Comparison of ENCODE assay signal across 8 mouse cellular contexts in the genomic region with DNA sequence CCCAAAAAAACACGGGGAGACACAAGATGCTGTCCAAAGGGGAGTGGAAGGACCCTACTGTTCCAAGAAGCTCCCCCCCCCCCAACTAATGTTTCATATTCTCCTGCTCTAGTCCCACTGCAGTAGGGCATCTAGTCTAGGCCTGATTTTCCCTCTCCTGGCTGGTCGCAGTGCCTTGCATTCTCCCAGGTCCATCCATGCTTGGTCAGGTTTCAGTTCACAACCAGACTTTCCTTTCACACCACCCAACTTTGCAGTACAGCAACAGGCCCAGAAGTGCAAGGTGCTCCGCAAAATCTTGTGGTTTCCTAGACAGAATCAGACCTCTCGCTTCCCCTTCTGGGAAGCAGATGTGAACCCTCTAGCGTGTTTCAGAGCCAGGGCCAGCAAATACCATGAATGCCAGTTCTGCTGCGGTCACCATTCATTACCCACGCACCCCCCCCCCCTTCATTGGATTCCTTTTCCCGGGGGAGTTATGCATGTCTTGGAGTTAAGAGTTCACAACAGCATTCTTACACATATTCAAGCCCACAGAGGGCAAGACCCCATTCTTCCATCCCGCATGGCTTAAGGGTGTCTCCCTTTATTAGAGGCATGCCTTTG. TPM values are rescaled to one million over a fixed set of nuclear protein-coding genes. Genes with fewer than 3 reads are reported as not detected.
DNase-seq lines count a peak whose midpoint lies in the region; ATAC-seq and TF ChIP-seq lines count a peak whose summit lies in the region.

No protein-coding gene starts in this region.

- intact Hi-C loops in left cerebral cortex, postnatal 10 days (cut with DNase I): no loop called here

- no peak for TF ChIP-seq EP300 in ES-Bruce4 (IDR thresholded peaks at IDR 0.05; ENCODE audit: insufficient read depth, low read depth, low read length)
- no peak for TF ChIP-seq EP300 in heart, postnatal 0 days (IDR thresholded peaks at IDR 0.05; ENCODE audit: low read depth)

- WGBS in heart, postnatal 0 days: 27% methylated on average over 9 of the region's 9 CpGs
- 21% methylated on average over 8 of the region's 9 CpGs for WGBS in macrophage (ENCODE audit: missing documents)

- ATAC-seq in heart, postnatal 0 days (ENCODE audit: insufficient read depth, low read depth): no peak

- H3K9me3 ChIP-seq in ES-Bruce4 (replicated peaks; ENCODE audit: control insufficient read depth, insufficient read depth, low read length, poor library complexity, severe bottlenecking): no peaks in the 10 kb centered on the region
- no peaks in the 10 kb centered on the region for H3K9me3 ChIP-seq in heart, postnatal 0 days (replicated peaks; ENCODE audit: control insufficient read depth, low read length)

- no peaks in the 10 kb centered on the region for H3K36me3 ChIP-seq in ES-Bruce4 (ENCODE audit: control insufficient read depth, insufficient read depth, low read length, poor library complexity, severe bottlenecking)
- no peaks in the 10 kb centered on the region for H3K36me3 ChIP-seq in heart, postnatal 0 days (replicated peaks; ENCODE audit: control insufficient read depth, insufficient read depth, low read length)
- H3K36me3 ChIP-seq in macrophage (ENCODE audit: inconsistent target): no peaks in the 10 kb centered on the region

- peak; percentile 71 for DNase-seq in 3134 (ENCODE audit: extremely low read depth, insufficient read length, low spot score)
- DNase-seq in heart, postnatal 0 days (ENCODE audit: low spot score): peak; percentile 37
- DNase-seq in layer of hippocampus, adult 11-12 months (ENCODE audit: low spot score): no peak
- DNase-seq in left cerebral cortex, postnatal 10 days (ENCODE audit: extremely low spot score in 1 of 2, low spot score in 2 of 2): no peak
- DNase-seq in urinary bladder, postnatal 25 days (ENCODE audit: low spot score): no peak
- no peak for DNase-seq in urinary bladder, adult 2 months (ENCODE audit: low spot score)

- peaks cover 9% of the 10 kb centered on the region for H3K4me1 ChIP-seq in ES-Bruce4 (ENCODE audit: control insufficient read depth, insufficient read depth, low read length)
- H3K4me1 ChIP-seq in heart, postnatal 0 days (ENCODE audit: control insufficient read depth, insufficient read depth): peaks cover 14% of the 10 kb centered on the region

- TF ChIP-seq CTCF in ES-Bruce4 (IDR thresholded peaks at IDR 0.05; ENCODE audit: low read depth, low read length): no peak
- no peak for TF ChIP-seq CTCF in heart, postnatal 0 days (IDR thresholded peaks at IDR 0.05; ENCODE audit: low read depth)

- H3K4me2 ChIP-seq in heart, postnatal 0 days (ENCODE audit: low read depth, low read length): peak overlapping the region; percentile 83

- H3K79me2 ChIP-seq in macrophage (ENCODE audit: inconsistent target): no peaks in the 10 kb centered on the region

- no peaks in the 10 kb centered on the region for H3K27me3 ChIP-seq in ES-Bruce4 (ENCODE audit: control insufficient read depth, insufficient read depth, low read length, poor library complexity, severe bottlenecking)
- H3K27me3 ChIP-seq in heart, postnatal 0 days (ENCODE audit: control insufficient read depth, insufficient read depth, low read length): no peaks in the 10 kb centered on the region

- peak overlapping the region; percentile 62; the same call in 1 of the 2 replicates for H3K9ac ChIP-seq in ES-Bruce4 (ENCODE audit: low read depth, poor library complexity, severe bottlenecking)
- peak overlapping the region; percentile 60; the same call in 1 of the 2 replicates for H3K9ac ChIP-seq in heart, postnatal 0 days (replicated peaks; ENCODE audit: low read depth, low read length)

- no peak overlapping the region for H3K4me3 ChIP-seq in ES-Bruce4 (ENCODE audit: low read depth, low read length)
- peak overlapping the region; percentile 67 for H3K4me3 ChIP-seq in heart, postnatal 0 days (ENCODE audit: low read depth, low read length)
- H3K4me3 ChIP-seq in macrophage (ENCODE audit: inconsistent target): peak overlapping the region; percentile 48; the same call in 1 of the 2 replicates

- H3K27ac ChIP-seq in ES-Bruce4 (ENCODE audit: insufficient read depth, low read length): peak overlapping the region; percentile 58; the same call in 1 of the 2 replicates
- peak overlapping the region; percentile 97 for H3K27ac ChIP-seq in heart, postnatal 0 days (ENCODE audit: low read depth)
- no peak overlapping the region for H3K27ac ChIP-seq in macrophage

- TF ChIP-seq POLR2A in ES-Bruce4 (IDR thresholded peaks at IDR 0.05; ENCODE audit: insufficient read depth, low read length): no peak

RNA-seq across cellular contexts. Expression of a gene that starts 7.7 kb away (rescaled TPM):
- polyA plus RNA-seq in ES-Bruce4 (2011; ENCODE audit: insufficient read depth, insufficient read length, low read depth, missing spikeins): 4.2 and 5.7 TPM in 2 replicates
- total RNA-seq in heart, postnatal 0 days (2014; rRNA removed; ENCODE audit: low replicate concordance): 1.9 and 2.2 TPM in 2 replicates
- polyA plus RNA-seq in heart, postnatal 0 days (2015; fragmentation: Nextera tagmentation; extraction: Ambion mirVana): 1.1 TPM in 2 replicates
- total RNA-seq in macrophage (2018; cell fraction: chromatin; rRNA removed): 1 to 10 TPM in 3 of 26 experiments, under 1 TPM in 18, not detected in 5; 0.20 to 1.3 (median 0.63) TPM
- under 1 TPM; 0.05 to 0.37 (median 0.17) TPM for total RNA-seq in macrophage (2018; cell fraction: cytosol; rRNA removed)
- 1 to 10 TPM in 3 of 26 experiments, under 1 TPM in 21, not detected in 2; 0.15 to 1.1 (median 0.53) TPM for total RNA-seq in macrophage (2018; cell fraction: nucleus; rRNA removed)
- polyA plus RNA-seq in macrophage (2018): 0.20 to 0.30 TPM (median 0.22 TPM) in 3 replicates
- 1 to 10 TPM; 1.4 TPM for total RNA-seq in left cerebral cortex, postnatal 10 days (2021)
- 4.6 and 4.9 TPM in 2 replicates for polyA plus RNA-seq in urinary bladder, adult 2 months (2012; rRNA removed)

RNA-seq across cellular contexts. Expression of a gene that starts 16.2 kb away (rescaled TPM):
- polyA plus RNA-seq in ES-Bruce4 (2011; ENCODE audit: insufficient read depth, insufficient read length, low read depth, missing spikeins) (1.4 and 1.5 TPM in 2 replicates), macrophage (2018) (0.04 TPM in 1 of 3 replicates, not detected in the others)
- total RNA-seq in heart, postnatal 0 days (2014; rRNA removed; ENCODE audit: low replicate concordance): 0.23 and 1.1 TPM in 2 replicates
- 0.15 and 0.18 TPM in 2 replicates for polyA plus RNA-seq in heart, postnatal 0 days (2015; fragmentation: Nextera tagmentation; extraction: Ambion mirVana)
- under 1 TPM in 14 of 26 experiments, not detected in 12; 0.25 to 0.86 (median 0.51) TPM for total RNA-seq in macrophage (2018; cell fraction: chromatin; rRNA removed)
- total RNA-seq in macrophage (2018; cell fraction: cytosol; rRNA removed): not detected
- under 1 TPM in 5 of 26 experiments, not detected in 21; 0.17 to 0.41 (median 0.30) TPM for total RNA-seq in macrophage (2018; cell fraction: nucleus; rRNA removed)
- under 1 TPM; 0.26 to 0.34 TPM for total RNA-seq in left cerebral cortex, postnatal 10 days (2021)
- 1.4 and 1.7 TPM in 2 replicates for polyA plus RNA-seq in urinary bladder, adult 2 months (2012; rRNA removed)

RNA-seq across cellular contexts. Expression of a gene that starts 20.2 kb away (rescaled TPM):
- polyA plus RNA-seq in ES-Bruce4 (2011; ENCODE audit: insufficient read depth, insufficient read length, low read depth, missing spikeins) (8.0 and 8.9 TPM in 2 replicates), macrophage (2018) (16.5 to 37.7 TPM (median 28.9 TPM) in 3 replicates)
- total RNA-seq in heart, postnatal 0 days (2014; rRNA removed; ENCODE audit: low replicate concordance): 23.4 and 70.5 TPM in 2 replicates
- polyA plus RNA-seq in heart, postnatal 0 days (2015; fragmentation: Nextera tagmentation; extraction: Ambion mirVana): 30.8 and 31.0 TPM in 2 replicates
- total RNA-seq in macrophage (2018; cell fraction: chromatin; rRNA removed): 10 to 100 TPM in 25 of 26 experiments, 1 to 10 TPM in 1; 7.6 to 29.7 (median 19.0) TPM
- 10 to 100 TPM; 30.9 to 68.3 (median 41.2) TPM for total RNA-seq in macrophage (2018; cell fraction: cytosol; rRNA removed)
- 10 to 100 TPM; 18.1 to 55.2 (median 28.5) TPM for total RNA-seq in macrophage (2018; cell fraction: nucleus; rRNA removed)
- total RNA-seq in left cerebral cortex, postnatal 10 days (2021): 1 to 10 TPM; 6.0 to 7.0 TPM
- polyA plus RNA-seq in urinary bladder, adult 2 months (2012; rRNA removed): 36.2 and 37.2 TPM in 2 replicates

RNA-seq across cellular contexts. Expression of a gene that starts 33.3 kb away (rescaled TPM):
- polyA plus RNA-seq in ES-Bruce4 (2011; ENCODE audit: insufficient read depth, insufficient read length, low read depth, missing spikeins) (10.9 and 11.8 TPM in 2 replicates), macrophage (2018) (9.9 to 24.4 TPM (median 12.1 TPM) in 3 replicates)
- 4.3 and 11.4 TPM in 2 replicates for total RNA-seq in heart, postnatal 0 days (2014; rRNA removed; ENCODE audit: low replicate concordance)
- polyA plus RNA-seq in heart, postnatal 0 days (2015; fragmentation: Nextera tagmentation; extraction: Ambion mirVana): 16.9 and 20.8 TPM in 2 replicates
- total RNA-seq in macrophage (2018; cell fraction: chromatin; rRNA removed): 10 to 100 TPM in 5 of 26 experiments, 1 to 10 TPM in 16, under 1 TPM in 2, not detected in 3; 0.73 to 15.2 (median 5.4) TPM
- total RNA-seq in macrophage (2018; cell fraction: cytosol; rRNA removed): 10 to 100 TPM in 20 of 26 experiments, 1 to 10 TPM in 6; 1.5 to 25.1 (median 15.3) TPM
- total RNA-seq in macrophage (2018; cell fraction: nucleus; rRNA removed): 10 to 100 TPM in 12 of 26 experiments, 1 to 10 TPM in 14; 1.6 to 37.4 (median 9.6) TPM
- 1 to 10 TPM; 2.5 to 3.2 TPM for total RNA-seq in left cerebral cortex, postnatal 10 days (2021)
- polyA plus RNA-seq in urinary bladder, adult 2 months (2012; rRNA removed): 22.0 and 29.1 TPM in 2 replicates

RNA-seq across cellular contexts. Expression of a gene that starts 46.1 kb away (rescaled TPM):
- polyA plus RNA-seq in ES-Bruce4 (2011; ENCODE audit: insufficient read depth, insufficient read length, low read depth, missing spikeins): 50.8 and 72.8 TPM in 2 replicates
- total RNA-seq in heart, postnatal 0 days (2014; rRNA removed; ENCODE audit: low replicate concordance): 37.3 and 58.5 TPM in 2 replicates
- polyA plus RNA-seq in heart, postnatal 0 days (2015; fragmentation: Nextera tagmentation; extraction: Ambion mirVana): 38.9 and 43.8 TPM in 2 replicates
- 100 to 1,000 TPM in 8 of 26 experiments, 10 to 100 TPM in 18; 28.2 to 280 (median 84.8) TPM for total RNA-seq in macrophage (2018; cell fraction: chromatin; rRNA removed)
- total RNA-seq in macrophage (2018; cell fraction: cytosol; rRNA removed): 1,000 to 10,000 TPM in 13 of 26 experiments, 100 to 1,000 TPM in 13; 457 to 1,682 (median 872) TPM
- total RNA-seq in macrophage (2018; cell fraction: nucleus; rRNA removed): 1,000 to 10,000 TPM in 7 of 26 experiments, 100 to 1,000 TPM in 19; 221 to 1,721 (median 759) TPM
- 1,098 to 2,092 TPM (median 1,493 TPM) in 3 replicates for polyA plus RNA-seq in macrophage (2018)
- total RNA-seq in left cerebral cortex, postnatal 10 days (2021): 100 to 1,000 TPM; 520 to 550 TPM
- polyA plus RNA-seq in urinary bladder, adult 2 months (2012; rRNA removed): 85.8 and 97.5 TPM in 2 replicates

Comparison
In these comparisons a context has a peak if more than half of its experiments do, and no peak if none do; other contexts are left out.
1. DNase-seq: peak in 3134 (single experiment) and heart, postnatal 0 days (single experiment); none in layer of hippocampus, adult 11-12 months (single experiment), left cerebral cortex, postnatal 10 days (0 of 2), urinary bladder, postnatal 25 days (single experiment) and urinary bladder, adult 2 months (single experiment).